Mouse (Mus musculus): ENCODE measurements at regions not wholly inside any gene's neighbourhood (a gene's known extent, or its start where the extent isn't known, plus 50 kb on each side); places are given as distances from the start of the nearest gene placed in this dataset.

DNA sequence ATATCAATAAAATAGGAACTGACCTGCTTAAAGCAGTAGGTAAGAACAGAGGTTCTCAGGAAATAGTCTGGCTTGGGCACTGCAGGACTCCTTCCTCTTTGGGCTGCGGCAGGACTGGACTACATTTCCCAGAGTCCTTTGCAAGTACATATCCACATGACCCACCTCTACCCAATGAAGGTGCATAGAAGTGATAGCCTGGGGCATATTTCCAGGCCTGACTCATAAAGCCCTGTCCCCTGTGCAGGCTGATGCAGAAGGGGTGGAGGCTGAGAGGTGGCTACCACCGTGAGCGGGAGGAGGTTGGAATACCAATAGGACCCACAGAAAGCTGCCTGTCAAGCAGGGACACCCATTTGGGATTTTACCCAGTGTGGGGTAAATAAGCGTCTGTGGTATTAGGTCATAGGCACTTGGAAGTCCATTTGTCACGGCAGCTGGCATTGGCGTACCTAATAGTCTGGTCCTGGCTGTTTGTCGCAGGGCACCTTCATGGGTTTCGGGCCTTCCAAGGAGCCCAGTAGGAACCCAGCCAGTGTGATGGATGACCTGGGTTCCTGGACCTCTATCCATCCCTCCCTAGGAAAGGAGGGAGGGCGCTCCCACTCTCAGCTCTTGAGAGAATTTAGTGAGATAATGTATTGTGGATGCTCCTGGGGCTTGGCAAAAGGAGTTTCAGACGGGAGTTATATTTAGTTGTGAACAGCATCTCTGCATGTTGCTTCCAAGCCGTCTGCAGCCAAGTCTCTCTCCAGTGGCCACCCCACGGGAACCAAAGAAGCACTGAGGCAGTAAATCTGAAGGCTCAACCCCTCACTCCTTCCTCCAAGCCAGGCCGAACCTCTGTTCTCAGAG is 146.8 kb upstream of the Med13l start:
- ATAC-seq (replicated peaks; ENCODE audit: low FRiP score, poor library complexity, severe bottlenecking), result peak; percentile 93

DNA sequence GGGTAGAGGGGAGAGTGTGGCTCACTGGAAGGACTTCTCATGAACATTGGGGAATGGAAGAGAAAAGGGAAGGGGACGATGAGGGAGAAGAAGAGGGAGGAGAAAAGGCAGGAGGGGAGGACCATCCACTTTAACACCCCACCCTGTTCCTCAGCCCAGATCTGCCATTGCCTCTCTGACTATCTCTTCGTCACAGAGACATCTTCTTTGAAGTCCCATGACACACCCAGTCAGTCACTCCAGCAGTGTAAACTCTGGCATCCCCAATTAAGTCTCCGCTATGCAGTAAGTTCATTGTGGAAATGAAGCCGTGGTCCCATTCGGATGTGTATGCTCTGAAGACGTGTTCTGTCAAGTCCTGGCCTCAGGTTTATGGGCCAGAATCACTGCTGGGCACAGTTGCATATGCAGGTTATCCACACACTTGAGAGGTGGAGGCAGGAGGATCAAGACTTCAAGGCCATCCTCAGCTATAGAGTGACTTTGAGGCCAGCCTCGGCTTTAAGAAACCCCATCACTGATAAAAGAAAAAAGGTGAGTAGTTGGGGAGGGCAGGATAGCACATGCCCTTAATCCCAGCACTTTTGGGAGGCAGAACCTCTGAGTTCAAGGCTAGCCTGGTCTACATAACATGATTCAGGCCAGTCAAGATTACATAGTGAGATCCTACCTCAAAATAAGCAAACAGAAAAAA is 141.0 kb upstream of the Med13l start:
- peak; percentile 92 for ATAC-seq (replicated peaks; ENCODE audit: low FRiP score, poor library complexity, severe bottlenecking)

DNA sequence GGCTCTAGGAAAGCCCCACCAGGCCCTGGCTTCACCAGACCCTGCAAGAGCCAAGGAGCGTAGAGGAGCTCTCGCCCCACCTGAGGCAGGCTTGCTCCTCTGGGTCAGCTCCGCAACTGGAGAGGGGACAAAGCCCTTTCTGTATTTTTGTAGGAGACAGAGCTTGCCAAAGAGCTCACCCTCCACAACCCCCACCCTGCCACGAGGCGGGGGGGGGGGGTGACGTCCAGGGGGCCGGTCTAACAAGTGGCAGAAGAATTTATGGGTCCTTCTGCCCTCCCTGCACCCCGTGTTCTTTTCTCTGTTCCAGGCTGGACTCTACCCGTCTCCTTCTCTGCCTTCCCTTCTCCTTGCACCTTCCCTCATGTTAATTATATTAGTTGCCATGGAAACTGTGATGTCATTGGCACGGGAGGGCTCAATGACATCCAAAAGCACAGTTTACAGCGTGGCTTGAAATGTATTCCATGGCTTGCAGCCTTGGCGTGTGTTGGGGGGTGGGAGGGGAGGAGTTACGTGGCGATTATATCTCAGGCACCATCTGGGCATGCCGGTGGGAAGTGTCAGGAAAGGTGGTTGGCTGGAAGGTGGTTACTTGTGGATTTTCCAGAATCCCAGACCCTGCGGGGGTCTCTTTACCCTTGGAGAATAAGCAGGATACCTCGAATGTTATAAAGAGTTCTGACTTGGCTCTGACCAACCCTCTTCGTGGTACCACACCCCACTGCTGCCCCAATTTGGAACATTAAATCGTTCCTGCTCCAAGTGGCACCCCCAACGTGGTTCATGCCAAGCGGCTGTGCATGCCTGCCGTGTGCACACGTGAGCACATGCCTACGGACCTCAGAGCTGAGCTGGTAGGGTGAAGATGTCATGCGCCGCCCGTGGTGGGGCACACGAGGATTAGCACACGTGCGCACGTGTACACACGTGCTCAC is 138.3 kb upstream of the Med13l start:
- no peak for ATAC-seq (replicated peaks; ENCODE audit: low FRiP score, poor library complexity, severe bottlenecking)

- ATAC-seq (replicated peaks; ENCODE audit: low FRiP score, poor library complexity, severe bottlenecking), result no peak
Measured at GRCm38 (mm10) chr5:118424177-118424576, 136.3 kb upstream of the Med13l start.

GRCm38 (mm10) chr5:118424764-118425568 is 135.5 kb upstream of the Med13l start:
- no peak for ATAC-seq (replicated peaks; ENCODE audit: low FRiP score, poor library complexity, severe bottlenecking)

DNA sequence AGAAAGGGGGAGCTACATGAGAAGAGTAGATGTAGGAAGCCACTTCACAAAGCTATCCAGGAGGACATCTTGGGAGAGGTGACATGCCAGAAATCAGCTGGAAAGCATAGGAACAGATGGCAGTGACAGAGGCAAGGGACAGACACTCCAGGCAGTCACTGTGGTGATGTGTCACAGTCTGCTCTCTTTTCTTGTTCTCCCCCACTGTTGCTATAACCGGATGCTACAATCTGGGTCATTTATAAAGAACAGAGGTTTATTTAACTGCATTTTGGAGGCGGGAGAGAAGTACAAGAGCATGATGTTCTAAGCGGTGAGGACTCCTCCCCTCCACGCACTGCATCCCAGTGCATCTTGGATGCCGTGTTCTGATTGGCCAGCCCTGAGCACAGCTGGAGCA is 133.8 kb upstream of the Med13l start:
- ATAC-seq (replicated peaks; ENCODE audit: low FRiP score, poor library complexity, severe bottlenecking), result 0 out of 2 replicates have a peak, but pooled peaks have one; percentile 17

DNA sequence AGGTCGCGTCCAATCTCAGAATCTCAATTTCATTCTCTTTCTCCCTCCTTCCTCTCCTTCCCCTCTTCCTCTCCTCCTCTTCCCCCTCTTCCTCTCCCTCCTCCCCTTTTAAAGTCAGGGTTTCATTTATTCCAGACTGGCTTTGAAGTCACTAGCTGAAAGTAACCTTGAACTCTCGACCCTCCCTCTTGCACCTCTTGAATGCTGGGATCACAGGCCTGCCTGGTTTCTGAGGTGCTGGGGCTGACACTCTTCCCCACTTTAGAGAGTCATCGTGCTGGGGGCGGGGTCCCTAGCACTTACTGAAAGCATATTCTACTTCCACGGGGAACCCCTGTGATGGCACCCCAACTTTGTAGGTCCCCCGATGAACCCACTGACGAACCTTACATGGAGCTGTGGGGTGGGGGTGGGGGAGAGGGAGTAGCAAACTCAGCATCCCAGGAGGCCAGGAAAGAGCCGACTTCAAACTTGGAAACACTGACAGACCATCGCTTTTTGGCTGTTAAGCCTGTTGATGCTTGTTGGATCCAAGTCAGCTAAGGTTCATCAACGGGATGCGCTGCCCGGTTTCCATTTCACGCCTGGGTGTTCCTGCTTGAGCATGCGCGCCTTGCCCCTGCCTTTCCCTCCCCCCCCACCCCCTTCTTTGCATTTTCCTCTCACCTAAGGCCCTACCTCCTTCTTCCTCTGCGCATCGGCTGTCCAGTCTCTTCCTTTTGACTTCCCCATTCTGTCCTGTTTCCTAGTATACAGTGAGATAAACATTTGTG is 132.0 kb upstream of the Med13l start:
- no peak for ATAC-seq (replicated peaks; ENCODE audit: low FRiP score, poor library complexity, severe bottlenecking)

DNA sequence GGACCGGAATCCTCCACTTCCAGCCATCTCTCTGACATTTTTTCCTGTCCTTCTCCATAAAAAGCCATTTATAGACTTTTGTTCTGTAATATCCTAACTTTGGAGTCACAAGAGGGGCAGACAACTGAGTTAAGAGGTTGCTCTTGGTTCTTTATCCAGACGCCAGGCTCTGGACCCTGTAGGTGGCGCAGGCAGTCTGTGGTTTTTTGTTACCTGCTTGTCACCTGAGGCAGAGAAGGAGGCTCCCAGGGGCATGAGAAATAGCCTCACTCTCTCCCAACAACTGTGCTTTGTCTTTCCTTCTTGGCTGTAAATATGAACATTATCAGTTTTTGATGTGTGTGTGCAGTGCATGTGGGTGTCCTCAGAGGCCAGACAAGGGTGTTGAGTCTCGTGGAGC is 126.9 kb upstream of the Med13l start:
- peak; percentile 54 for ATAC-seq (replicated peaks; ENCODE audit: low FRiP score, poor library complexity, severe bottlenecking)

- ATAC-seq (replicated peaks; ENCODE audit: low FRiP score, poor library complexity, severe bottlenecking), result no peak
Measured at GRCm38 (mm10) chr5:118434718-118435555, 125.5 kb upstream of the Med13l start.

- no peak for ATAC-seq (replicated peaks; ENCODE audit: low FRiP score, poor library complexity, severe bottlenecking)
Measured at GRCm38 (mm10) chr5:118435556-118435950, 124.9 kb upstream of the Med13l start.

- ATAC-seq (replicated peaks; ENCODE audit: low FRiP score, poor library complexity, severe bottlenecking), result no peak
Measured at GRCm38 (mm10) chr5:118436035-118436434, 124.4 kb upstream of the Med13l start.

DNA sequence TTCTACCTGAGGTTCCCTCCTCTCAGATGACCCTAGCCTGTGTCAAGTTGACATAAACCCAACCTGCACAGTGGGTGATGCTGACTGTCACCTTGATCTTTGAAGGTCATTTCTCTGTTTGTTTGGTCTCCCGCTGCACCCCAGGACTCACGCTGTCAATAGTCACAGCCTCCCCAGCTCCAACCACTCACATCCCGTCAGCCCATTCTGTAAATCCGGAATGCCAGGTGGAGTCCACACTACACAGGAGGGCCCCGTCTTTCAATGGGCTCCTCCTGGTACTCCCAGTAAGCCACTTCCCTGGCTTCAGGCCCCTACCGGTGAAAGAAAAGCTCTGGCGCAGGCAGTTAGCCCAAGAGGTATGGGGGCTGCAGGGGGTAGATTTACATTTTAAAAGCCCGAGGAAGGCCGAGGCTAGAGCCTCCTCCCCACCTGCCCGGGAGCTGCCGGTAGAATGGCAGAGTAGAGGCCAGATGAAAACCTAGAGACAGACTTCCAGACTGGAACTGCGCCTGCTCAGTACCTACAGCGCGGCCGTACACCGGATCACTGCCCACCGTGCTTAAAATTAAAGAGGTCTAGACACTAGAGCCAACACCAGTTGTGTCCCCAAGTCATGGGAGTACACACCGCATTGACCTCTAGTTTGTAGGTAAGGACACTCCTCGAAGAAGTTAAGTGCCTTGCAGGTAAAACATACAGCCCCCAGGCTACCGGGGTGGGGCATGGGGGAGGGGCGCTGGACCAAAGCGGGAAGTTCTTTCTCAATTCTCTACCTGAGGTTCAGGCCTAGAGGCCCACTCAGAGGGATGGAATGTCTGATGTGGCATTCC is 123.8 kb upstream of the Med13l start:
- ATAC-seq (replicated peaks; ENCODE audit: low FRiP score, poor library complexity, severe bottlenecking), result 0 out of 2 replicates have a peak, but pooled peaks have one; percentile 12

DNA sequence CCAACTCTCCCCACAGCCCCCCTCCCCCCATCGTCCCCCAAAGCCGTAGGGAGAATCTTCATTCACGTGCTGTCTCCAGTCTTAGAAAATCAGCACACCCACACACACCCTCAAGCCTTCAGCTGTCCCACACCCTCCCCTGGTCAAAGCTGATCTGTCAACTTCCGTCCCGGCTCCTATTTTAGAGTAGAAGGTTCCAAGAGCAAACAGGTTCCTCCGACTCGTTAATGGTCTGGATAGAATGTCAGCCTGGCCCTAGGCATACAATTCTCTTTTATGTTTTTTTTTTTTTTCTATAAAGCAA is 123.2 kb upstream of the Med13l start:
- no peak for ATAC-seq (replicated peaks; ENCODE audit: low FRiP score, poor library complexity, severe bottlenecking)

- no peak for ATAC-seq (replicated peaks; ENCODE audit: low FRiP score, poor library complexity, severe bottlenecking)
Measured at GRCm38 (mm10) chr5:118438016-118438415, 122.5 kb upstream of the Med13l start.

DNA sequence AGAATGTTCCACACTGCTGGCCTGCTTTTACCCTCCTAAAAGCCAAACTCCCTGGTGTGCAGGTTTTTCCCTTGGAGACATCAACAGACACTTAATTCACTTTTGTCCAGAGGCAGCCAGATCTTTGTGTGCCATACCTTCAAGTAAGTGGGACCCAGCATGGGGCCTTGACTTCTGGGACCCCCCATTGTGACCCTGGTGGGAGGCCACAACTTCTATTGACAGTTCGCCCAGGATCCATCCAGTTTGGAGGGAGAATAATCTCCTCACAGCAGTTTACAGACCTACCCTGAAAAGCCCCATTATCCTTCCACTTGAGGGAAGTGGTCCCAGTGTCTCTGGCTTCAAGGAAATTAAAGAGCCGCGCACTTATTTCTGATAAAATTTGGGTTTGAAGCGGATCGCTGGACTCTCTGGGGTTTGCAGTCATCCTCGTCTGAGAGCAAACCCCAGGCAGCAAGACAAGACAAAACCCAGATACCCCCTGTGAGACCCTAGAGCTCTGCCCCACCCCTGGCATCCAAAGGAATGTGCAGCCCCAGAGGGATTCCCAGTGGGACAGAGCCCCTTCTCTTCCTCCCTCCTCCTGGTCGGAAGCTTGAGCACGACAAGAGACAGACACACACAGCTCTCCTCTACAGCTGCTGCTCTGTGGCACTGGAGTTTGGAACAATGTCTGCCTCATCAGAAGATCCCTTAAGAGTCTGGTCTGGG is 115.8 kb upstream of the Med13l start:
- no peak for ATAC-seq (replicated peaks; ENCODE audit: low FRiP score, poor library complexity, severe bottlenecking)

DNA sequence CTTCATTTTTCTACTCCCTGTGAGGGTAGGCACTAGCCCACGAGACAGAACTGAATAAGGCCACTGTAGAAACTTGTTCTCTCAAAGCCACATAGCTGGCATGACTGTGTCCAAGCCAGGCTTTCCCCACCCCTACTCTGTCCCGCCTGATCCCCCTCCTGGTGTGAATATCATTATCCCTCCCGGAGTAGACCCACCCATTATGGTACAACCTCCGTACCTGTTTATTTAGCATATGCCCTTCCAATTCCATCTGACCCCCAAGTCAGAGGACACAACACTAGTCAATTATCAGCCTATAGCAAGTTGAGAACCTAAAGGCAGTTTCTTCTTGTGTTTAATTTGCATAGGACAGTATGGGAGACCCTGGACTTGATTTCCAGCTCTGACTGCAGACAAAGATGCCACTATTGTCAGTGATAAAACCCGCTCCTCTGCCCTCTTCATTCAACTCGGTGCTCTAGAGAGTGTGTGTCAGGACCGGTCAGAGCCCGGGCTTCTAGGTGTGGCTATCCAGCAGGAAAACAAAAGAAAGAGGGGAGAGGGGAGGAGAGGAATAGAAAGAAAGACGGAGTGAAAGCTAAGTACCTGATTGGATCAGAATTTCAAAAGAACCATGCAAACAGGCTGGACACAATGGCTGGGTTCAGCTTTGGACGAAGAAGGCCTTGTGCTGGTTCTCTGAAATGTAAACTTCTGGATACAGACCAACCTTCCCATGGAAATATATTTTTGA is 115.1 kb upstream of the Med13l start:
- ATAC-seq (replicated peaks; ENCODE audit: low FRiP score, poor library complexity, severe bottlenecking), result no peak
